Mouse (Mus musculus): ENCODE data around the gene Slc35f2. TPM values are rescaled to one million over a fixed set of nuclear protein-coding genes. Genes with fewer than 3 reads are reported as not detected.

The Slc35f2 gene
- total and polyA plus RNA-seq, 3 experiments, result not detected

Other genes starting within 250 kb of the Slc35f2 start
- gene Atm, start 234.8 kb upstream of the Slc35f2 start, total RNA-seq (2012; rRNA removed), result 16.0 and 18.5 TPM in 2 replicates
- gene Atm, start 234.8 kb upstream of the Slc35f2 start, polyA plus RNA-seq (2012; ENCODE audit: insufficient read depth in 1 of 2, insufficient read length in 2 of 2, low read depth in 1 of 2, low replicate concordance in 2 of 2, missing spikeins in 1 of 2), result 10 to 100 TPM in 1 of 2 experiments, not detected in 1; 21.4 TPM
- gene Npat, start 234.5 kb upstream of the Slc35f2 start, total RNA-seq (2012; rRNA removed), result 12.5 and 14.1 TPM in 2 replicates
- gene Npat, start 234.5 kb upstream of the Slc35f2 start, polyA plus RNA-seq (2012; ENCODE audit: insufficient read depth in 1 of 2, insufficient read length in 2 of 2, low read depth in 1 of 2, low replicate concordance in 2 of 2, missing spikeins in 1 of 2), result 10 to 100 TPM in 1 of 2 experiments, not detected in 1; 16.4 TPM
- gene Acat1, start 161.2 kb upstream of the Slc35f2 start, total RNA-seq (2012; rRNA removed), result 41.0 and 41.8 TPM in 2 replicates
- gene Acat1, start 161.2 kb upstream of the Slc35f2 start, polyA plus RNA-seq (2012; ENCODE audit: insufficient read depth in 1 of 2, insufficient read length in 2 of 2, low read depth in 1 of 2, low replicate concordance in 2 of 2, missing spikeins in 1 of 2), result 100 to 1,000 TPM in 1 of 2 experiments, 10 to 100 TPM in 1; 37.4 to 185 TPM
- gene Cul5, start 101.5 kb upstream of the Slc35f2 start, total RNA-seq (2012; rRNA removed), result 30.7 and 30.8 TPM in 2 replicates
- 10 to 100 TPM; 24.5 to 32.0 TPM for gene Cul5, start 101.5 kb upstream of the Slc35f2 start, polyA plus RNA-seq (2012; ENCODE audit: insufficient read depth in 1 of 2, insufficient read length in 2 of 2, low read depth in 1 of 2, low replicate concordance in 2 of 2, missing spikeins in 1 of 2)
- gene Rab39, start 65.3 kb upstream of the Slc35f2 start, total RNA-seq (2012; rRNA removed), result 0.07 TPM in 1 of 2 replicates, not detected in the other
- under 1 TPM in 1 of 2 experiments, not detected in 1; 0.10 TPM for gene Rab39, start 65.3 kb upstream of the Slc35f2 start, polyA plus RNA-seq (2012; ENCODE audit: insufficient read depth in 1 of 2, insufficient read length in 2 of 2, low read depth in 1 of 2, low replicate concordance in 2 of 2, missing spikeins in 1 of 2)
- not detected in 2 replicates for gene Sln, start 78.6 kb downstream of the Slc35f2 start, total RNA-seq (2012; rRNA removed)
- gene Sln, start 78.6 kb downstream of the Slc35f2 start, polyA plus RNA-seq (2012; ENCODE audit: insufficient read depth in 1 of 2, insufficient read length in 2 of 2, low read depth in 1 of 2, low replicate concordance in 2 of 2, missing spikeins in 1 of 2), result not detected
- gene Elmod1, start 203.8 kb downstream of the Slc35f2 start, total RNA-seq (2012; rRNA removed), result not detected in 2 replicates
- not detected for gene Elmod1, start 203.8 kb downstream of the Slc35f2 start, polyA plus RNA-seq (2012; ENCODE audit: insufficient read depth in 1 of 2, insufficient read length in 2 of 2, low read depth in 1 of 2, low replicate concordance in 2 of 2, missing spikeins in 1 of 2)